Mouse (Mus musculus) urinary bladder, postnatal 14 days (tissue): ENCODE measurements at regions not wholly inside any gene's neighbourhood (a gene's known extent, or its start where the extent isn't known, plus 50 kb on each side); places are given as distances from the start of the nearest gene placed in this dataset.
A peak's percentile ranks its signal among the peaks of the same experiment; 100 is the strongest.
"Not testable (repeated sequence)": the region's sequence is repeated elsewhere in the genome, so short reads cannot be mapped to it uniquely, and the experiment has no call there.

Experiments
- DNase-seq: peaks from one replicate; pipeline ENCODE4 v3.0.0; 2021; ENCODE audit warnings: low spot score

DNA sequence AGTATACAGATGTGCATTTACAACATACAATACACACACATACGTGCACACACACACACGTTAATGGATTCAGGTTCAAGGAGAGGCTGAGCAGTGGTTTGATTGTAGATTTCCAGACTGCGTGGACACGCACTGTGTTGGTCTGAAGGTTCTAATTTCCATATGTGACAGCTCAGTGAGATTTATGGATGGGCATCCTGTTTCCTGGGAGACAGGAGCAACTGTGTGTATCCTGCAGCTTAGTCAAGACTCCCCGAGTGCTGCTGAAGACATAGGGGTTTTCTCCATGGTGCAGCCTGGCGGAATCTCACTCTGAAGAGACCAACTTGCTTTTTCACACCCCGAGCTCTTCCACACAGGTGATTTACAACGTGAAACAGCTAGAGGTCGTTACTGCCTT is 119.3 kb upstream of the Foxk1 start:
- no peak for DNase-seq

DNA sequence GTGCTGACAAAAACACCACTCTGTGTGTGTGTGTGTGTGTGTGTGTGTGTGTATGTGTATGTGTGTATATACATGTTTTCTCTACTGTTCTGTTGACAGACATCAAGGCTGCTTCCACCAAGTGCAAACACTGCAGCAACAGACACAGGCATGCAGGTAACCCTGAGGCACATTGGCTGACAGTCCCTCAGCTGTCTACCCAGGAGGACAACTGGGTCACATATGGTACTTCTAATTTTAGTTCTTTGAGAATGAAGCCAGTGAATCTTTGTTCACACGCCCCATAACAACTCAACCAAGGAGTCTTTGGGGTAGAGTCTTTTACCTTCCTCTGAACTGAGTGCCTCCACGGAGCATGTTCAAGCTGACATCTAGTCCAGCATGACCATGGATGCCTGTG is 113.3 kb upstream of the Foxk1 start:
- no peak for DNase-seq

DNA sequence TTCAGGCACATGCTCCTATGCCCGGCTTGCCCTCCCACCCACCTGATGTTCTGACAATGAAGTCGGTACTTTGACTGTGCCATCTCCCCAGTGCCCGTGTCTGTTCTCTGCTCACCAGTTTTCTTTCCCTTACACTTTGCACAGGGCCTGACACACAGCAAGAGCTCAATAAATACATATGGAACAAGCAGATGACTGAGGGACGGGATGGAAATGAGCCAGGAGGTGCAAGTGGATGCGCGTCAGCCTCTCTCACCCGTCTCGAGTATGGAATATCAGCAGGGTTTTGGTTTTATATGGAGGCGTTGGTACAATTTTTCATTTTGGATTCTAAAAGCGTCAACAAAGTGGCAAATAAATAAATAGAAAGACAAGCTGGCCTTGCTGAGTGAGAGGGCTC is 109.8 kb upstream of the Foxk1 start:
- no peak for DNase-seq

DNA sequence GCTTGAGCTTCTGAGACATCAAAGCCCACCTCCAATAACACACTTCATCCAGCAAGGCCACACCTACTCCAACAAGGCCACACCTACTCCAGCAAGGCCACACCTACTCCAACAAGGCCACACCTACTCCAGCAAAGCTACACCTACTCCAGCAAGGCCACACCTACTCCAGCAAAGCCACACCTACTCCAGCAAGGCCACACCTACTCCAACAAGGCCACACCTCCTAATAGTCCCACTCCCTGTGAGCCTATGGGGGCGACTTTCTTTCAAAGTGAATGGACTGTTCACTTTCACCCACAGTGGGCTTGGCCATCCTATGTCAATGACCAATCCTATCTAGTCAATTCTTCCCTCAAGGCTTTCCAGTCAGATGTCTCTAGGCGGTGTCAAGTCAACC is 104.9 kb upstream of the Foxk1 start:
- DNase-seq = not testable (repeated sequence)

DNA sequence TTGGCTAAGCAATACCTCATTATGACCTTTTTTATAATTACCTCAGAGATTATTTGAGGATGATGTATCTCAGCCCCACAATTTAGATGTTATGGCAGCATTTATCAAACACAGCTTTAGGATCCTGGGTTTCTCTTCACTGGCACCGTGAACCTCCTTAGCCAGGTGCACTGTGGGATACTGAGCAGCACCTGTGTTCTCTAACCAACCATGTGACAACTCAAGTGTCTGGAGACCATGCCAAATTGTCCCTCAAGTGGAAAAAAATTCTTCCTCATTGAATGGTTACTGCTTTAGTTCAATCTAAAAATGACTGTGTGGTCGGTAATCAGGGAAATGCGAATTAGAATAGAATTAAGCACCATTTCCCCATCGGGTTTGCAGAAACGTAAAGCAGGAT is 101.7 kb upstream of the Foxk1 start:
- no peak for DNase-seq

DNA sequence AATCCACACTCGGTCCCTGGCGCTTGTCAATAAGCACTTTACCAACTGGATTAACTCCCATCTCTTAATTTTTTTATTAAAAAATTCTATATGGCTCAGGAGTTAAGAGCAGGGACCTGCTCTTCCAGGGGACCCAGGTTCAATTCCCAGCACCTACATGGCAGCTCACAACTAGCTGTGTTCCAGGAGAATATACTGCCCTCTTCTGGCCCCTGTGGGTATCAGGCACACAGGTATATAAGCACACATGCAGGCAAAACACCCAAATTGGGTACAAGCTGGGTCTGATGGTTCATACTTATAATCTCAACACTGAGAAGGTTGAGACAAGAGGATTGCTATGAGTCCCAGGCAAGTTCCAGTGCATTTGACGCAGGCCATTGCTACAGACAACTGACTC is 92.8 kb upstream of the Foxk1 start:
- DNase-seq = no peak

DNA sequence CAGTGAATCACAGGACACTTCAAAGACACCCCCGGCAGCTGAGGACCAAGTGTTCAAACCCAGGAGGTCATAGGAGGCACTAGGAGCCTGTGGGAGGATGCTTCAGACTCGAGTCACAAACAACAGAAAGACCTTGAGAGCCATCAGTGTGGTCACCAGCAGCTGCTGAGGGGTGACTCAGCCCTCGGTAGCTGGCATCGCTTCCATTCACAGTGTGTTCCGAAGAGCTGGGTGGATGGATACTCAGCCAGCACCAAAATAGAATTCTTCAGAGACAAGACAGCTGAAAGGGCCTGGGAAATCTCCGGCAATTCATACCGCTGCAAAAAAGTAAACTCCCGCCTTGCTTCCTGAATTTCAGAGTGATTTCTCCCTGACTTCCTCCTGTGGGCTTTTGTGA is 87.4 kb upstream of the Foxk1 start:
- peak; percentile 36 for DNase-seq

DNA sequence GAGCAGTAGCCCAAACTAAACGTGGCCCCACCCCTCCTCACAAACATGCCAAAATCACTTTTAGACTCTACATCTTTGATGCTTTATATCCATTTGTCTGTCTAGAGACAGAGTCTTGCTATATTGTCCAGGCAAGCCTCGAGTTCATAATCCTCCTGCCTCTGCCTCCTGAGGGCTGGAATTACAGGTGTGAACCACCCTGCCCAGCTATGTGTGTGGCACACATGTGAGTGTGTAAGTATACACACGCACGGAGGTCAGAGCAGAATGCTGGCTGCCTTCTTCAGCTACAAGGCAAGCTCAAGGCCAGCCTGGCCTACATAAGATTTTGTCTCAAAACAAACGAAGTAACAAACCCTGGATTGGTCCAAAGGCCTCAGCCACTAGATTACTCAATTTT is 86.8 kb upstream of the Foxk1 start:
- no peak for DNase-seq

DNA sequence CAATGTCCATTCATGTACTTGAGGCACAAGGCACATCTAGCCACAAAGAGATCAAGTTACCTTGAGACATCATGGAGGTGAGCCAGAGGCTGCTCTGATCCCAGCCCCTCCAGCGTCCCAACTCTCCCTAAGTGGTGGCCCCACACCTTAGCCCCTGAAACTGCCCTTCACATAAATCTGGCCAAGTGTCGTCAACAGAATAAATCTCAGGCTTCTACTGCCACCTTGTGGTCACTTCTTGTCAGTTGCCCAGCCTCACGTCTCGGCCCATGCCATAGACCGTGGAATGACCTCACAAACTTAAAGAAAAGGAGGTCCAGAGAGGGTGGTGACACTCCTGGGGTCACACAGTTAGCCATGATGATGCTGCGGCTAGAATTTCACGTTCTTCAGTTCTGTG is 82.0 kb upstream of the Foxk1 start:
- peak; percentile 51 for DNase-seq

DNA sequence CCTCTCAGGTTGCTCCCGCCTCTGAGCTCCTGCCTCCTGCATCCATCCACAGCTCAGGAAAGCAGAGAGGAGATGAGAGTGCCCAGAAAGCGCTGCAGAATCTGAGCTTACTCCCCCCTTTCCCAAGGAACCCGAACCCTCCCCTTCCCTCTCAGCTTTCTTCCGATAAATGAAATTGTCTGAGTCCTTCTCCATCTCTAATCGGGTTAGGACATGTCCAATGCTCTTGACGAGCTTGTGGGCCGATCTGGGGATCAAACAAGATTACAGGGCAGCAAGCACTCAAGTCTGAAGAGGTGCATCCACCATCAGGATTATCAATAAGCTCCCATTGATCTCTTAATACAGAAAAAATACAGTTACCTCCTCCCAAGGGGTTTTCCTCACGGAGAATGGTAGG is 80.0 kb upstream of the Foxk1 start:
- DNase-seq = no peak

DNA sequence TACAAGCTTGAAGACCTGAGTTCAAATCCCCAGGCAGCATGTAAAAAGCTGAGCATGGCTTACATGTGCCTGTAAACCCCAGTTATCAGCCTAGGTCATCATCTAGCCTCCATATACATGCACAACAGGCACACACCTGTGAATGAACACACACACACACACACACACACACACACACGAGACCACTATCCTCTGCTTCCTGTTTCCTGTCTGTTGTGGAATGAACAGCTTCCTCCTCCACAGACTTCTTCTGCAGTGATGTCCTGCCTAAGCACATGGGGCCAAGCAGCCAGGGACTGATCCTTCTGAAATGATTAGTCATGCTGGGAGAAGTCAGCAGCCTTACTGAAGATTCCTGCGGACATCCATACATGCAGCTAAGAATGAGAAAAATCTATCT is 76.4 kb upstream of the Foxk1 start:
- no peak for DNase-seq

DNA sequence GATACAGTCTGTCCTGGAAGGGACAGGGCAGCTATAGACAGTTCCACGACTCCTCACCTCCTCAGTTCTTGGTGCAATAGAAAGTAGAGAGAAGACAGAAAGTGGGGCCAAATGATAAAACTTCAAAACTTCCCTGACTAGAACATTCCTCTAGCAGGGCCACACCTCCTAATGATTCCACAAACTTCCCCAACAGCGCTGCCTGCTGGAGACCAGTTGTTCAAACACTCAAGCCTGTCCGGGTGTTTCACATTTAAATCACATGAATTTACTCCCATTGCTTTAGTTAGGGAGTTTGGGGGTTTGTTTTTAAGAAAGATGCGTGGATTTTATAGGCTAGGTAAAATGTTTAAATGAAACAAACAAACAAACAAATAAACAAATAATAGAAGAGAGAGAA is 75.7 kb upstream of the Foxk1 start:
- no peak for DNase-seq

DNA sequence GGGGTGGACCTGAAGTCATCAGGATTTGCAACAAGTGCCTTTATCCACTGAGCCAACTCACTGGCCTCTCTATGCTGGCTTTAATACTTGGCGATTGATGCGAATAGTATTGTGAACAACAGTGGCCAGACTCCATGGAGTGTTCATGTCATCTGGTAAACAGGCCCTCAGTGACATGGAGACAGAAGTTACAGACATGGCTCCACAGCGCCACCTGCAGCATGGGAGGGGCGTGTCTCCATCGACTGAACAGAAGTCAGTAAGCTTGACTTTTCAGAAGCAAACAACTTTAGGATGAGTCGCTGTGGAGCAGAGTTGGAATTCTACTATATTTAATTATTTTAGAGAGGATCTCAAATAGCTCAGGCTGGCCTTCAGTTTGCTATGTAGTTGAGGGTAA is 74.0 kb upstream of the Foxk1 start:
- no peak for DNase-seq

DNA sequence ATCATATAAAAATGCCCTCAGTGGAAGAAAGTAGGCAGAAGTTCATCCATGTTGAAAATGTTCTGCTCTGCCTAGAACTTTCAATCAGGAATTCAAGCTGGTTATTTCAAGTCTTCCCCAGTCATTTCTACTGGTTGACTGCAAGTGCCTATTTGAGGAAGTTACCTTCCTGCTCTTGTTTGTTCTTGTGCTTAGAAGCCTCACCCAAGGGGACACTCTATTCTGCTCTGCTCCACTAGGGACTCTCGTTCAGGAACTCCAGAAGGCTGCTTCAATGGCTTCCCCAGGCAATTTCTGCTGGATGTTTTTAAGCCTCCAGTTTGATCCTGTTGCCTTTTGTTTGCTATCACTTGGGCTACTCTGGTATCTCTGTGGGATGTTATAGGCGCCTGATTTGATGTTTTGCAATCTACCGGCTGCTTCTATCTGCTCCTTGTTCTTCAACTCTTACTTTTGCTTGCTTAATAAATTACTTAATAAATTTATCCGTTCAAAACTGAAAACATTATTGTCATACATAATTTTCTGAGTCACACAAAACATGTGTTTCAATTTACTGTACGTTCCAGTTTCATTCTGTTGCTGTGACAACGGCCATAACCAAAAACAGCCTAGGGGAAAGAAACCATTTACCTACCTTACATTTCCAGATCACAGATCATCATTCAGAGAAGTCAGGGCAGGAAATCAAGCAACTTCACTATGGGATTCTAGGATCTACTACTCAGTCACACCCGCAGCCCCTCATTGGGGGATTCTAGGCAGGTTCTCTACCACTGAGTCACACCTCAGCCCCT is 71.4 kb upstream of the Foxk1 start:
- no peak for DNase-seq

DNA sequence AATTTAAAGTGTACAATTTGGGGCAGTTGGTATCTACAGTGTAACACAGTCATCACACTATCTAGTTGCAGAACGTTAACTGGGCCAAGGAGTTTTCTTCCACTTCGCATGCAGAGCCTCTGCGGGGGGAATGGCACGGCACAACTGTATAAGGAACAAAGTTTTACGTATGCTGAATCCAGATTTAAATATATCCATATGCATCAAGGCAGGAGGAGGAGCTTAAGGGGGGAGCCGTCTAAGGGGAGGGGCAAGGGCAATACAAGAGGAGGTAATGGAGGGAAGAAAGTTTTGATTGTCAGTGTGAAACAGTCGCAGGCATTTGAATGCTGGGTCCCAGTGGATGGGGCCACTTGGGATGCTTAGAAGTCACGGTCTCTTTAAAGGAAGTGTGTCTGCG is 68.6 kb upstream of the Foxk1 start:
- DNase-seq = no peak

DNA sequence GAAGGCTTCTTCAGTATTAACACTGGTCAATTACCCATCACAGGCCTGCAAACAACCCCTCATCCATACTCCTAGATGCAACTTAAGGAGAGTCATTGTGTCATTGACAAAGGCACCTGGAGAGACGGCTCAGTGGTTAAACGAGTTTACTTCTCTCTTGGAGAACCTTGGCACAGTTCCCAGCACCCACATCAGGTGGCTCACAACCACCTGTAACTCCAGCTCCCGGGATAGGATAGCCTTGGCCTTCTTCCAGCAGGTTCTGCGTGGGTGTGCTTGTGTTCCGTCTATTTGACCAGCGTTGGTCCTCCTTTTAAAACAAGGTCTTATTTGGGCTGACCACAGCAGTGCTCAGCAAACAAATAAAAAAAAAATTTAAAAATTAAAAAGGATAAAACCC is 63.9 kb upstream of the Foxk1 start:
- DNase-seq = peak; percentile 28

DNA sequence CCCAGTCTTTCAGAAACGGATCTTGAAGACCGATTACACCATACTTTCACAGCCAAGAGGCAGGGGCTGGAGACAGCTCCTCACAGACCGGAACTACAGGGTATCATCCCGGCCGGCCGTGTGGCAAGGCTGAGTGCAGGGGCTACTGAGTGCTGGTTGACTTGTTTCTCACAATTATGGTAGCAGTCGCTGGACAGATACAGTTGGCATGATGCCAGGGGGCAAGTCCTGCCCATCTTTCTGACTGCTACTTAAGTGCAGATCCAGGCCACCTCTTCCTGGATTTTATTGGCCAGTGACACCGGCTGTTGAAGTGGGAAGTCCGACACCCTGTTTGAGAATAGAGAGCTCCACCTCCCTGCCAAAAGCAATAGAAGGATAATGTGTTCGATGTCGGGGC is 63.2 kb upstream of the Foxk1 start:
- DNase-seq = no peak

DNA sequence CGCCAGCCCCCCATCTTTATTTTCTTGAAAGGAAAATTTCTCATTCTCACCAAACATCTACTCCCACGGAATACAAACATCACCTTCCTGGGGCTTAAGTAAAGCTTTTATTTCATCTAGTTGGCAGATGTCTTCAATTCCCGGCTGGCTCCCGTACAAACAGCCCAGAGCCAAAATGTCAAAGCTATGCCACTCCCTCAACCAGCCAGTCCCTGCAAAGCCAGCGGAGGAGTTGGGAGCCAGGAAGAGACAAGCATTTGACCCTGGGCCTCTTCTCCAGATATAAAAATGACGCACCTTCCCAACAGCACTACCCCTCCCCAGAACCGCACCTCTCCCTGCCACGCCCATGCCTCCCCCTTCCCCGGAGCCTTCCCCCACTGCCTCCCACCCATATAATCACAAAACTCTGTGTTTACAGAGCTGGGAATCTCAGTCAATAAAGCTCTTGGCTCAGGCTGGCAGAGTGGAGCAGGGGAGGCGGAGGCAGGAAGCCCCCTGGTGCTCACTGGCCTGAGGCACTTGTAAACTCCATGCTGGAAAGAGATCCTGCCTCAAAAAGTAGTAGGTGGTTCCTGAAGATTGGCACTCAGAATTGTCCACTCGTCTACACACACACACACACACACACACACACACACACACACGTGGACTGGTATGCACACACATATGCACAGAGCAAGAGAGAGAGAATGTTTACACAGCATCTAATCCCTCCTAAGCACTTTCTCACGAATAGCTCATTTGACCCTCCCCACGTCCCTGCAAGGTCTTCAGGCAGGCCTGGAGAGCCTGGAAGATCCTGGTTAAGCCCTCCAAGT is 60.9 kb upstream of the Foxk1 start:
- peak; percentile 28 for DNase-seq

DNA sequence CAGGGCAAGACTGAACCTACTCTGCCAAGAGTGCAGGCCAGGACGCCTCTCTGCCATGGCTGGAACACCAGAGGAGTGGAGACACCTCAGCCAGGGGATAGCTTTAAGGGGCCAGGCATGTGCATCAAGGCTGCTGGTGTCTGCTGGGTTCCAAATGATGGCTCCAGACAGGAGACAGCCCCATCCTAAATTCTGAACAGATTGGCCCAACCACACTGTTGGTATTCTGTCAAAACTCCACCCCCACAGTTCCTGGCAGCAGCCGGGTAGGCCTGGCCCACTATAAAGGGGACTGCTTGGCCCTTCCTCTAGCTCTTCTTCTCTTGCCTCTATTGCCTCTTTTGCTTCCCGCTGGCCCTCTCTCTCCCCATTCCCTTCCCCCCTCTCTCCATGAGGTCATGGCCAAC is 60.3 kb upstream of the Foxk1 start:
- DNase-seq = no peak

DNA sequence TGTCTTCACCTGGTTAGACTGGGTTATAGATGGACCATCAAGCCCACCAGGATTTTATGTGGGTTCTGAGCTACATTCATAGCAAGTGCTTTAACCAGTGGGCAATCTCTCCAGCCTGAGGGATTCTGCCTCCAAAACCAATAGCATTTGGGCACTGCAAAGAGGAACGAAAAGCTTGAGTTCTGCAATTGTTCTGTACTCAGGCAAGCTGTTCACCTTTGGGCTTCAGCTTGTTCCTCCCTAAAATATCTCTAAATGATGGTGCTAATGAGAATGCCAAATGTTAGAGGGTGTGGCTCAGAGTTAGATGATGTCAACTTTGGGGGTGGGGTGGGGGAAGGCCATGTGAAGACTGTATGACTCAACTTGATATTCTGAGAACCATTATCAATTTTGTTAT is 54.8 kb upstream of the Foxk1 start:
- no peak for DNase-seq

DNA sequence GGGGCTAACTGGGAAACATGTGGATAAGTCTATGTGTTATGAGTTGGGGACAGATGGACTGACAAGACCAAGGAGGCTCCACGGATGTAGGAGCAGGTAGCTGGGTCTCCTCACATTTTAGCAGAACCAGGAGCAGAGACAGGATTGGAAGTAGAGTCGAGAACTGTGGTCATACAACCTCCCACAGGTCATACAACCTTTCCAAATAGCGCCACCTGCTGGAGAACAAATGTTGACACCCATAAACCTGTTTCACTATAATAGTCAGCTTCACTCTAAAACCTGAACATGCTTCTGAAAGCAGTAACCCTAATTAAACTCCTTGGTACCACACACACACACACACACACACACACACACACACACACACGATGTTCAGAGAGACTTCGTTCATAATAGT is 50.7 kb upstream of the Foxk1 start:
- no peak for DNase-seq
